Mouse (Mus musculus): ENCODE data around the gene Nrl.

GRCm38 (mm10) chr14:55519604-55520003 is 5.2 kb downstream of the Nrl start:
- no peak for TF ChIP-seq USF2 (conservative IDR thresholded peaks at IDR 0.05; ENCODE audit: low read depth, low read length)
- no peak for TF ChIP-seq ZC3H11A (IDR thresholded peaks at IDR 0.05; ENCODE audit: low read depth, low read length)
- TF ChIP-seq CTCF (conservative IDR thresholded peaks at IDR 0.05 in 1 of 2, IDR thresholded peaks at IDR 0.05 in 1 of 2; ENCODE audit: low read depth in 2 of 2, low read length in 2 of 2) = peak in 1 of 2 experiments; percentile 54; a peak in 2 of 4 replicates
- no peak for TF ChIP-seq POLR2A (IDR thresholded peaks at IDR 0.05; ENCODE audit: low read depth, low read length)
- no peak for TF ChIP-seq CHD2 (IDR thresholded peaks at IDR 0.05; ENCODE audit: low read length)
